Mouse (Mus musculus): ENCODE results near the gene Krt78. TPM values are rescaled to one million over a fixed set of nuclear protein-coding genes. Genes with fewer than 3 reads are reported as not detected.

Krt78 gene
- polyA plus RNA-seq, 1 experiment from 2014 or later, result 0.04 TPM

GRCm38 (mm10) chr15:101924635-101925034 lies 29.5 kb downstream of the Krt78 start, which contains the start of gene Krt4:
TSS of gene Krt4 (minus strand) at chr15:101924735.
- H3K4me2 ChIP-seq, result no peak within 1 kb of the TSS
- 82% methylated on average over 11 of the region's 11 CpGs for WGBS
- no peak for ATAC-seq (replicated peaks; ENCODE audit: low FRiP score)

GRCm38 (mm10) chr15:101922296-101922695 lies 31.8 kb downstream of the Krt78 start:
- no peak overlapping the region for H3K9ac ChIP-seq
- H3K27ac ChIP-seq, result no peak overlapping the region
- H3K27me3 ChIP-seq, result no peaks in the 10 kb centered on the region
- H3K4me2 ChIP-seq, result no peak overlapping the region
- H3K4me1 ChIP-seq, result peaks cover 2% of the 10 kb centered on the region
- ATAC-seq (replicated peaks; ENCODE audit: low FRiP score), result no peak
- H3K4me3 ChIP-seq (replicated peaks), result no peak overlapping the region
- 91% methylated on average over 2 of the region's 2 CpGs for WGBS
- no peaks in the 10 kb centered on the region for H3K36me3 ChIP-seq
- no peaks in the 10 kb centered on the region for H3K9me3 ChIP-seq (replicated peaks)

More at GRCm38 (mm10) chr15:101924635-101925034, 29.5 kb downstream of the Krt78 start, which contains the start of gene Krt4:
- Histone ChIP-seq H3K36me3 (no peaks in the 10 kb centered on the region), H3K27ac (no peak within 1 kb of the TSS), H3K4me3 (replicated peaks) (no peak within 1 kb of the TSS), H3K9me3 (replicated peaks) (no peaks in the 10 kb centered on the region), H3K27me3 (peaks cover 4% of the 10 kb centered on the region; the same call in 1 of the 2 replicates), H3K4me1 (peaks cover 21% of the 10 kb centered on the region), H3K9ac (no peak within 1 kb of the TSS)

GRCm38 (mm10) chr15:101916072-101916471 lies 38.0 kb downstream of the Krt78 start:
- Histone ChIP-seq H3K4me2 (no peak overlapping the region), H3K4me1 (peaks cover 6% of the 10 kb centered on the region; the same call in 1 of the 2 replicates), H3K27me3 (peaks cover 7% of the 10 kb centered on the region; the same call in 1 of the 2 replicates), H3K36me3 (no peaks in the 10 kb centered on the region), H3K9me3 (replicated peaks) (no peaks in the 10 kb centered on the region), H3K27ac (no peak overlapping the region), H3K4me3 (replicated peaks) (no peak overlapping the region), H3K9ac (no peak overlapping the region)
- no peak for ATAC-seq (replicated peaks; ENCODE audit: low FRiP score)
- WGBS, result 70% methylated on average over 2 of the region's 2 CpGs

- H3K4me2 ChIP-seq, result no peak overlapping the region
- WGBS, result 78% methylated on average over 5 of the region's 5 CpGs
Observed at GRCm38 (mm10) chr15:101904849-101905248, 49.2 kb downstream of the Krt78 start.

DNA sequence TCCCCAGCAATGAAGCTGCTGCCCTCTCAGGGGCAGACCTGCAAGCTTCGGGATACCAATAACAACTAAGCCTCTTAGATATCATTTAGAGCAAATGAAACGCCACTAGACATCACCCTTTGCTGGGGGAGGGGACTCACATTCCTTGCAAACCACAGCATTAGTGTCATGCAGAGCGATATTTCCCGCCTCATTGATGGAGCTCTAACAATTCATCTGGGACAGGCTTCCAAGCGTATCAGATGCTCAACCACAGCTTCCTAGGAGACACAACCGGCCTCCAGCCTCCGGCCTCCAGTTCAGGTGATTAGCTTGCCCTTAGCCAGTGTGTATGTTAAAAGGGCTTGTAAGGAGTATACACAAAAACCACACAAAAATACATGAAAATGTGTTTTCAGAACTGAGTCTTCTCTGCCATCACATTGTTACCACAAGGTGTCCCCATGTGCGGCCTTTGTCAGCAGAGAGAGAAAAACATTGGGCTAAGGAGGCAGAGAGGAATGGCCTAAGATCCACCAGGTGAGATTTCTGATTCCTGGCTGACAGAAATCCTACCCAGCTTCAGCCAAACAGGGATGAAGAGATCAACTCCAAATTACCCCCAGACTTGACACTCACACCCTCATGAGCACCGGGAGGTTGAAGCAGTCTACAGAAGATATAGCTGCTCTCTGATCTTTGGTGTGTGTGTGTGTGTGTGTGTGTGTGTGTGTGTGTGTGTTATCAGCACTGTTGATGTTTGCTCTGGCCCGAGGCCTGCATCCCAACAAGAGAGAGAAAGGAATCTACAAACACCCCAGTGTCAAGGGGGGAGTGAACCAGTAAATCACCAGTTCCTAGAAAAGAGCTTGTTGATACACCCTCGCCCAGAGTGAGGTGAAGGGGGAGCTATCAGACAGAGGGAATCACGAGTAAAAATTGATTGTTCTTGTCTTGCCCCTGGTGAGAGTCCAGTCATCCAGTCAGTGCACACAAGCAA lies 51.6 kb downstream of the Krt78 start:
- no peak for ATAC-seq (replicated peaks; ENCODE audit: low FRiP score)
- 48% methylated on average over 12 of the region's 12 CpGs for WGBS
- H3K36me3 ChIP-seq, result no peaks in the 10 kb centered on the region
- H3K4me2 ChIP-seq, result no peak overlapping the region
- no peaks in the 10 kb centered on the region for H3K9me3 ChIP-seq (replicated peaks)
- H3K27me3 ChIP-seq, result no peaks in the 10 kb centered on the region
- H3K27ac ChIP-seq, result no peak overlapping the region
- peaks cover 8% of the 10 kb centered on the region; the same call in 1 of the 2 replicates for H3K4me1 ChIP-seq
- no peak overlapping the region for H3K4me3 ChIP-seq (replicated peaks)
- no peak overlapping the region for H3K9ac ChIP-seq

More at GRCm38 (mm10) chr15:101904849-101905248, 49.2 kb downstream of the Krt78 start:
- no peak for ATAC-seq (replicated peaks; ENCODE audit: low FRiP score)
- H3K27me3 ChIP-seq, result no peaks in the 10 kb centered on the region
- H3K4me1 ChIP-seq, result peaks cover 8% of the 10 kb centered on the region; the same call in 1 of the 2 replicates
- no peaks in the 10 kb centered on the region for H3K9me3 ChIP-seq (replicated peaks)
- no peak overlapping the region for H3K4me3 ChIP-seq (replicated peaks)
- H3K36me3 ChIP-seq, result no peaks in the 10 kb centered on the region
- no peak overlapping the region for H3K27ac ChIP-seq
- H3K9ac ChIP-seq, result no peak overlapping the region

Other genes starting within 250 kb of the Krt78 start
- gene Krt5, start 241.4 kb downstream of the Krt78 start, polyA plus RNA-seq (2015; fragmentation: Nextera tagmentation; extraction: Ambion mirVana), result 3.2 and 5.1 TPM in 2 replicates
- gene Krt71, start 211.2 kb downstream of the Krt78 start, polyA plus RNA-seq (2015; fragmentation: Nextera tagmentation; extraction: Ambion mirVana), result not detected in 2 replicates
- gene Krt72, start 167.8 kb downstream of the Krt78 start, polyA plus RNA-seq (2015; fragmentation: Nextera tagmentation; extraction: Ambion mirVana), result not detected in 2 replicates
- not detected in 2 replicates for gene Krt73, start 151.9 kb downstream of the Krt78 start, polyA plus RNA-seq (2015; fragmentation: Nextera tagmentation; extraction: Ambion mirVana)
- gene Krt2, start 136.1 kb downstream of the Krt78 start, polyA plus RNA-seq (2015; fragmentation: Nextera tagmentation; extraction: Ambion mirVana), result not detected in 2 replicates
- gene Krt1, start 103.5 kb downstream of the Krt78 start, polyA plus RNA-seq (2015; fragmentation: Nextera tagmentation; extraction: Ambion mirVana), result 1.4 and 6.7 TPM in 2 replicates
- 0.05 and 0.72 TPM in 2 replicates for gene Krt77, start 84.6 kb downstream of the Krt78 start, polyA plus RNA-seq (2015; fragmentation: Nextera tagmentation; extraction: Ambion mirVana)
- gene Krt76, start 61.4 kb downstream of the Krt78 start, polyA plus RNA-seq (2015; fragmentation: Nextera tagmentation; extraction: Ambion mirVana), result not detected in 2 replicates
- gene Krt4, start 29.6 kb downstream of the Krt78 start, polyA plus RNA-seq (2015; fragmentation: Nextera tagmentation; extraction: Ambion mirVana), result 2.4 and 7.5 TPM in 2 replicates
- gene Krt79, start 14.0 kb downstream of the Krt78 start, polyA plus RNA-seq (2015; fragmentation: Nextera tagmentation; extraction: Ambion mirVana), result 0.45 and 0.53 TPM in 2 replicates
- gene Krt8, start 50.2 kb upstream of the Krt78 start, polyA plus RNA-seq (2015; fragmentation: Nextera tagmentation; extraction: Ambion mirVana), result 213 and 217 TPM in 2 replicates
- 176 and 180 TPM in 2 replicates for gene Krt18, start 73.9 kb upstream of the Krt78 start, polyA plus RNA-seq (2015; fragmentation: Nextera tagmentation; extraction: Ambion mirVana)
- gene Eif4b, start 119.5 kb upstream of the Krt78 start, polyA plus RNA-seq (2015; fragmentation: Nextera tagmentation; extraction: Ambion mirVana), result 127 and 130 TPM in 2 replicates
- gene Tns2, start 146.1 kb upstream of the Krt78 start, polyA plus RNA-seq (2015; fragmentation: Nextera tagmentation; extraction: Ambion mirVana), result 39.7 and 48.4 TPM in 2 replicates
- 18.0 and 18.4 TPM in 2 replicates for gene Spryd3, start 181.9 kb upstream of the Krt78 start, polyA plus RNA-seq (2015; fragmentation: Nextera tagmentation; extraction: Ambion mirVana)
- 31.0 and 33.6 TPM in 2 replicates for gene Igfbp6, start 190.1 kb upstream of the Krt78 start, polyA plus RNA-seq (2015; fragmentation: Nextera tagmentation; extraction: Ambion mirVana)
- gene Soat2, start 196.2 kb upstream of the Krt78 start, polyA plus RNA-seq (2015; fragmentation: Nextera tagmentation; extraction: Ambion mirVana), result 0.33 and 1.1 TPM in 2 replicates
- 72.7 and 77.1 TPM in 2 replicates for gene Zfp740, start 249.0 kb upstream of the Krt78 start, polyA plus RNA-seq (2015; fragmentation: Nextera tagmentation; extraction: Ambion mirVana)